Mouse (Mus musculus) hindbrain, embryonic 11.5 days (tissue): Measurements from ENCODE around the gene Cenpc1. TPM values are rescaled to one million over a fixed set of nuclear protein-coding genes. Genes with fewer than 3 reads are reported as not detected.
A peak's percentile ranks its signal among the peaks of the same experiment; 100 is the strongest.

Source experiments
- ATAC-seq: fragments of 200-750 bp; cut with Nextera tagmentation; 2 replicates; pipeline ENCODE4 v1.8.0; 2017; ENCODE audit warnings: mild to moderate bottlenecking, moderate TSS enrichment, moderate library complexity; ENCODE audit not compliant: low FRiP score
- DNase-seq: peaks from one replicate; pipeline ENCODE4 v3.0.0-alpha.2; 2015; ENCODE audit warnings: low spot score
- H3K27ac ChIP-seq: fragments of 300-500 bp; sonication (generic); 2 replicates; pipeline ENCODE4 v1.5.1; 2014; ENCODE audit warnings: mild to moderate bottlenecking, low read depth, low read length
- H3K27me3 ChIP-seq: fragments of 300-500 bp; sonication (generic); 2 replicates; pipeline ENCODE4 v1.6.1; 2014; ENCODE audit warnings: mild to moderate bottlenecking, low read length, moderate library complexity, mixed read lengths; ENCODE audit not compliant: control insufficient read depth, insufficient read depth
- H3K36me3 ChIP-seq: fragments of 300-500 bp; sonication (generic); 2 replicates; pipeline ENCODE4 v1.6.1; 2014; ENCODE audit warnings: mild to moderate bottlenecking, low read length, moderate library complexity, mixed read lengths; ENCODE audit not compliant: control insufficient read depth, insufficient read depth
- H3K4me1 ChIP-seq: fragments of 300-500 bp; sonication (generic); replicated peaks from 2 replicates; pipeline ENCODE4 v1.6.1; 2014; ENCODE audit warnings: low read length, mixed read lengths; ENCODE audit not compliant: control insufficient read depth, insufficient read depth
- H3K4me2 ChIP-seq: fragments of 300-500 bp; sonication (generic); replicated peaks from 2 replicates; pipeline ENCODE4 v1.6.1; 2014; ENCODE audit warnings: mild to moderate bottlenecking, low read depth, low read length
- H3K4me3 ChIP-seq: fragments of 300-500 bp; sonication (generic); 2 replicates; pipeline ENCODE4 v1.5.1; 2014; ENCODE audit warnings: low read depth, low read length
- H3K9ac ChIP-seq: fragments of 300-500 bp; sonication (generic); 2 replicates; pipeline ENCODE4 v1.6.1; 2014; ENCODE audit warnings: low read depth, low read length
- H3K9me3 ChIP-seq: fragments of 300-500 bp; sonication (generic); 2 replicates; pipeline ENCODE4 v1.6.1; 2016; ENCODE audit warnings: low read length; ENCODE audit not compliant: control insufficient read depth
- WGBS: fragments of 180-500 bp; shearing (Covaris S2); extraction: QIAGEN DNeasy Blood & Tissue Kit; methylation state at CpG from one replicate; pipeline ENCODE4 v1.1.7; 2014; 5-methylcytosine and 5-hydroxymethylcytosine counted together
- polyA plus RNA-seq: library from polyadenylated mRNA; unstranded; fragments of >200 nt; fragmentation: Nextera tagmentation; extraction: Ambion mirVana; gene quantifications from 2 replicates; pipeline ENCODE4 v1.2.1, GENCODE M21; 2014

The Cenpc1 gene
- polyA plus RNA-seq, 1 experiment from 2014 or later: 52.1 TPM

DNA sequence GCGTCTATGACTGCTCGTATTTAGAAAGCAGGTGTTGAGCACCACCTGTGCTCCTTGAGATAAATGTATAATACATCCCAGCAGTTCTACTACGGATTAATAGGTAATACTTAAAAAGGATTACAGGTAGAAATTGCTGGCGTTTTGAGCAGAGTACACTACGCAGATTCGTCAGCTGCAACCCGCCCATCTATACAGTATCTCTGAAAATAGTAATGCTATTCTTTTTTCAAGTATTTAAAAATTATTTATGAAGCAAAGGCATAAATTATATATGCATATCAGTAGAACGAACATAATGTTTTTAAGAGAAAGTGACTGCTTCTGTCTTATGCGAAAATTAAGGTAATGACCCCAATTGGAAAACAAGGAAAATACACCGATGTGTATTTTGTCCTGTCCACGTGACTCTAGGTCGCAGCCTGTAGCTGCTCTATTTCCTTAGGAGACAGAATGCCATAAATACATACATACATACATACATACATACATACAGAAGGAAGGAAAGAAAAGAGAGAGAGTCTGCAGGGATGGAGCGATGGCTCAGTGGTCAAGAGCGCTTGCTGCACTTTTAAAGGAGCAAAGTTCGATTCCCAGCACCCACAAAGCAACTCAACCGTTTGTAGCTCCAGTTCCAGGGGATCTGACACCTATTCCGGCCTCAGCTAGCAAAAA lies 630 bp upstream of the Cenpc1 start:
- no peak for DNase-seq
- Histone ChIP-seq H3K4me2 (peak overlapping the region; percentile 37), H3K4me3 (peak overlapping the region; percentile 83), H3K4me1 (no peaks in the 10 kb centered on the region), H3K9ac (peak overlapping the region; percentile 17; the same call in 1 of the 2 replicates), H3K27me3 (no peaks in the 10 kb centered on the region), H3K36me3 (no peaks in the 10 kb centered on the region), H3K9me3 (no peaks in the 10 kb centered on the region), H3K27ac (no peak overlapping the region)
- 1% methylated on average over 17 of the region's 17 CpGs for WGBS
- peak; percentile 80 for ATAC-seq

DNA sequence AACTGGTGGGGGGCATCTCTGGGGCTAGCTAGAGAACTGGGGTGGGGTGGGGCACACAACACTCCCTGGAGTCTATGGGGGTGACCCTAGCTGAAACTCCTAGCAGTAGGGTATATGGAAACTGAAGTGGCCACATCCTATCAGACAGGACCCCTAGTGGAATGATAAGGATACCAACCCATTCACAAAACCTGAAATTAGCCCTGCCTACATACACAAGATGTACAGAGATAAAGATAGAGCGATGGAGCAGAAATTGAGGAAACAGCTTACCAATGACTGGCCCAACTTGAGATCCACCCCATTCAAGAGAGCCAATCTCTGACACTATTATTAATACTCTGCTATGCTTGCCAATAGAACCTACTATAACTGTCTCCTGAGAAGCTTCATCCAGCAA lies 1.9 kb downstream of the Cenpc1 start:
- no peak overlapping the region for H3K27ac ChIP-seq
- H3K27me3 ChIP-seq: no peaks in the 10 kb centered on the region
- H3K4me1 ChIP-seq: no peaks in the 10 kb centered on the region
- no peaks in the 10 kb centered on the region for H3K36me3 ChIP-seq
- no peak for ATAC-seq
- no peak overlapping the region for H3K4me2 ChIP-seq
- H3K9ac ChIP-seq: no peak overlapping the region
- DNase-seq: no peak
- WGBS: 84% methylated on average over 1 of the region's 1 CpGs
- H3K9me3 ChIP-seq: no peaks in the 10 kb centered on the region
- no peak overlapping the region for H3K4me3 ChIP-seq

DNA sequence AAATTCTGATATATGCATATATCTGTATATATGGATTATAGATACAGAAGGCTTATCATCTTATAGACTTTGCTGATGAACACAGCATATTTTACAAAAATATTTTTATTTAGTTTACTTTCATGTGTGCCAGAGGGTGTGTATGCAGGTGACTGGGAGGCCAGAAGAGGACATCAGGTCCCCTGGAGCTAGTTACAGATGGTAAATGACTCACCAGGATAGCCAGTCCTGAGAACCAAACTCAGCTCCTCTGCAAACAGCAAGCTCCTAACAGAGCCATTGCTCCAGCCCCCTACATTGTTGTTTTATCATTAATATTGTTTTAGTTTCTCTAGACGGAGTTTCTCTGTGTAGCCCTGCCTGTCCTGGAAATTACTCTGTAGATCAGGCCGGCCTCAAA lies 35.6 kb downstream of the Cenpc1 start:
- Histone ChIP-seq H3K9me3 (no peaks in the 10 kb centered on the region), H3K36me3 (no peaks in the 10 kb centered on the region), H3K4me2 (no peak overlapping the region), H3K4me1 (no peaks in the 10 kb centered on the region), H3K9ac (no peak overlapping the region), H3K27ac (no peak overlapping the region), H3K4me3 (no peak overlapping the region), H3K27me3 (no peaks in the 10 kb centered on the region)
- ATAC-seq: no peak
- DNase-seq: no peak
- 89% methylated on average over 2 of the region's 2 CpGs for WGBS

DNA sequence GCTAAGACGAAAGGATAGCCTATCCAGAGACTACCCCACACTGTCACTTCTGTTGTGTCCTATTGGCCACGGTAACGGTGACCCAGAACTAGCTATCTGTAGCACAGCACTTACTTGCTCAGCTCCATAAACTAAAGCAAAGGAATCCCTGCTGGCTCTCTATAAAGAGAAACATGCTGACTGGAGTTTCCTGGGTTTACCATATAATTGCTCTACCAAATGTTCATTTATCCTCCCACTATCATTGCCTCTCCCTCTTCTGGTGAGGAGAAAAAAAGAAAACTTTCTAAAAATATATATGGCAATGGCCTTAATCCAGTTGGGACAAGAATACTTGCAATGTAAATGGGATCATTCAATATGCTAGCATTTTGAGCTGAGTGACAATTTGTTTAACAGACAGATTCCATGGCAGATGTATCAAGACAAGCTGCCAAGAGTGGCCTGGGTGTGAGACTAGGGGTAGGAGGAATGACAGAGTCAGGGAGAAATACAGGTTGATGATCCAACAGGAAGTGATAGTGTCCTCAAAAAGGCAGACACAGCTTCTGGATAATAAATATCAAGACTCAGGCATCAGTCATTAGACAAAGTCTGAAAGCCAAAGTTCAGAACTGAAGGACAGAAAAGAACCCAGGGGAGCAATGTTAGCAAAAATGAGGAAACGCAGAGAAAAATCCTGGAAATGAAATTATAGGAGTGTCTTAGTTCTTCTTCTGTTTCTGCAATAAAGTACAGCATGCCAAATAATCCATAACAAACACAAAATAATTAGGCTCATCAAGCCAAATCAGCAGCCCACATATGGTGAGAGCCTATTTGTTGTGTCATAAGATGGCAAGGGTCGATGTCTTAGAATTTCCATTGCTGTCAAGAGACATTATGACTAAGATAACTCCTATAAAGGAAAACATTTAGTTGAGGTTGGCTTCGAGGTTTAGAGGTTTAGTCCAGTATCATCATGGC lies 68.6 kb downstream of the Cenpc1 start:
- H3K27ac ChIP-seq: no peak overlapping the region
- WGBS: 87% methylated on average over 6 of the region's 6 CpGs
- H3K4me3 ChIP-seq: no peak overlapping the region
- no peaks in the 10 kb centered on the region for H3K27me3 ChIP-seq
- H3K9me3 ChIP-seq: no peaks in the 10 kb centered on the region
- no peak overlapping the region for H3K4me2 ChIP-seq
- H3K36me3 ChIP-seq: no peaks in the 10 kb centered on the region
- no peak for ATAC-seq
- no peak for DNase-seq
- no peak overlapping the region for H3K9ac ChIP-seq
- H3K4me1 ChIP-seq: no peaks in the 10 kb centered on the region

DNA sequence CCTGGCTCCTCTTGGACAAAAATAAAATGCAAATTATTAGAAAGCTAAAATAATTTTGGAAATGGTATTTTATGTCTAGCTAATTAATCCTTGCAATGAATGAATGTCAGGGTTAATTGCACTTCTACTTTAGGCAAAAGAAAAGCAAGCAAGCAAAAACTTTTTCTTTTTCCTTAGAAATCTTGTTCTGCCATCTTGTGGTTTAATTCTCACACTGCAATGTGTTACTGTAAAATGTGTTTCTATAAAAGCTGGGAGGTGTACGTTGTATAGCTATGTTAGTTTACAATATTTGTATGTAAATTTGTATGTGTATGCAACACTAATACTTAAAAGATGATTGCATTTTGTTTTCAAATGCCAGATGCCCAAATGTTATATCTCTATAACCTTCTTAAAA lies 70.8 kb downstream of the Cenpc1 start:
- no peaks in the 10 kb centered on the region for H3K36me3 ChIP-seq
- WGBS: 76% methylated on average over 1 of the region's 1 CpGs
- H3K27me3 ChIP-seq: no peaks in the 10 kb centered on the region
- ATAC-seq: no peak
- H3K9me3 ChIP-seq: no peaks in the 10 kb centered on the region
- DNase-seq: no peak
- H3K9ac ChIP-seq: no peak overlapping the region
- H3K4me2 ChIP-seq: no peak overlapping the region
- no peaks in the 10 kb centered on the region for H3K4me1 ChIP-seq
- H3K27ac ChIP-seq: no peak overlapping the region
- H3K4me3 ChIP-seq: no peak overlapping the region

DNA sequence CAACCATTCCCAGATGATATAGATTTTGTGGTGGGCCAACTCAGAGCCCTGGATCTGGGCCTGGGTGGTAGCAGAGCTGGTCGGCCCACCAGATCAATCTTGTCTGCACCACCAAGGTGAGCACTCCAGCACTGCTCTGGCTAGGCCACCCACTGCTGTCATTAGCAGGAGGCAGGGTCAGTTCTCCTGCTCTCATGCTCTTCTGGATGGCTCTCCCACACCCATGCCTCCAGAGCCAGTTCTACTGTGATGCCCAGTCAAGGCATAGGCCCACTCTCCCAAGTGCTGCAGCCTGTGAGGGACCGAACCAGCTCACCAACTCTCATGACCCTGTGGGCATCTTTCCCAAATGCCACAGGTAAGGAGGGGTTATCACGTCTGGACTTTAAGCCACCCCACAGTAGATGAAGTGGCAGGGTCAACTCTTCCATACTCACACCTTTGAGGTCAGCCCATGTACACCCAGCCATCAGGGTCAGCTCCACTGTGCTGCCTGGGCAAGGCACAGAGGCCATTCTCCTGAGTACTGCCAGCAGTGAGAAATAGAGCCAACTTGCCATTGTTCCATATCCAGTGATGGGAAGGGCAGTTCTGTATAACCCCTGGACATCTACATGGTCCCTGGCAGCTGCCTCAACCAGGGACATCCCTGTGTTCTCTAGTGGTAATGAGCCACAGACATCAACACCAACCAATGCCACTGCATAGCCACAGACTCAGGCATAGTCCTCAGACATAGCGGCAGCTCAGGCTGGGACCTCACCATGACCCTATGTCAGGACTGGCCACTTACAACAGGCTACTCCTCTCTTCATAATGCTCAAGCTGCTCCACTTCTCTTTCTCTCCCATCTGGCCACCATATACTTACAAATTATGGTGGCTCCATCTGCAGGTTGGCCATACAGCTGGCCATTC lies 72.3 kb downstream of the Cenpc1 start:
- Histone ChIP-seq H3K4me1 (no peaks in the 10 kb centered on the region), H3K4me2 (no peak overlapping the region), H3K9ac (no peak overlapping the region), H3K9me3 (no peaks in the 10 kb centered on the region), H3K4me3 (no peak overlapping the region), H3K36me3 (no peaks in the 10 kb centered on the region), H3K27ac (no peak overlapping the region), H3K27me3 (no peaks in the 10 kb centered on the region)
- DNase-seq: no peak
- WGBS: 91% methylated on average over 4 of the region's 4 CpGs
- ATAC-seq: peak; percentile 57; the same call in 1 of the 2 replicates

DNA sequence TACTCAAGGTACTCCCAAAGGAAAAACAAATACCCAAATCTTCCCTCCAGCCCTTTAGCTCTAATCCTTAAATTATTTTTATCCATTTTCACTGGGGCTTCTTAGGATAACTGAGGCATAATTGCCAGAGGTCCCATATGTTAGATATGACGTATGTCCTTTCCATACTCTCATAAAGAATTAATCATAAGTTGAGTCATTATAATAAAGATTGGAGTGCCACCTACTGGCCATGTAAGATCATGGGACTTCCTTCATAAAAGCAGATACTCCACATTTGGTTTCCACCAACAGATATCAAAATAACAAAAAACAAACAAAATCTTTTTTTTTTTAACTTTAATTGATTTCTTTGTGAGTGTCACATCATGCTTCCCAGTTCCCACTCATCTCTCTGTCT lies 73.3 kb downstream of the Cenpc1 start:
- ATAC-seq: no peak
- Histone ChIP-seq H3K27me3 (no peaks in the 10 kb centered on the region), H3K9me3 (no peaks in the 10 kb centered on the region), H3K27ac (no peak overlapping the region), H3K4me1 (no peaks in the 10 kb centered on the region), H3K4me2 (no peak overlapping the region), H3K9ac (no peak overlapping the region), H3K4me3 (no peak overlapping the region), H3K36me3 (no peaks in the 10 kb centered on the region)
- 36% methylated on average over 1 of the region's 1 CpGs for WGBS
- peak; percentile 47 for DNase-seq

DNA sequence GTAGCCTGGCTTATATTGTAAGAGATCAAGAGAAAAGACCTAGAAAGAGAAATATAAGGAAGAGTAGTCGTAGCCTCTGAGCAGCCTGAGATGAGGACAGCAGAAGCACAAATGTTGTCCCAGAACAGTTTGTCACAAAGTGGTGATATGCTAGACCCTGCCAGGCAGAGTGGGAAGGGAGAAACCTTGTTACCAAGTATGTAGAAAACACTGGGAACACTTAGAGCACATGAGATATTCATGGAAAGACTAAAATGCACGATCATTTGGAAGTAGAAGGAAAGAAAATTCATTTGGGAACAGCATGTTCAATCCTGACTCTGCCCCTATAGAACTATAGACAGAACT lies 77.9 kb downstream of the Cenpc1 start:
- no peaks in the 10 kb centered on the region for H3K4me1 ChIP-seq
- H3K9me3 ChIP-seq: no peaks in the 10 kb centered on the region
- no peak overlapping the region for H3K4me2 ChIP-seq
- H3K4me3 ChIP-seq: no peak overlapping the region
- no peaks in the 10 kb centered on the region for H3K27me3 ChIP-seq
- H3K27ac ChIP-seq: no peak overlapping the region
- DNase-seq (no peak), ATAC-seq (no peak)
- H3K36me3 ChIP-seq: no peaks in the 10 kb centered on the region
- 89% methylated on average over 2 of the region's 2 CpGs for WGBS
- no peak overlapping the region for H3K9ac ChIP-seq
